Mouse (Mus musculus) cortical plate, adult 2 months (tissue): ENCODE results near the gene Fam19a3.

ENCODE experiments used
- CTCF ChIP-seq: fragments of 200-500 bp; IDR thresholded peaks from 2 replicates; pipeline ENCODE4 v1.5.1; 2011; ENCODE audit warnings: mild to moderate bottlenecking, control low read depth, low read length; ENCODE audit not compliant: insufficient read depth; ENCODE audit errors: extremely low read depth
- POLR2A ChIP-seq: fragments of 200-500 bp; IDR thresholded peaks from 2 replicates; pipeline ENCODE4 v1.6.1; 2011; ENCODE audit warnings: mild to moderate bottlenecking, low read length, control low read depth; ENCODE audit not compliant: insufficient read depth; ENCODE audit errors: extremely low read depth

DNA sequence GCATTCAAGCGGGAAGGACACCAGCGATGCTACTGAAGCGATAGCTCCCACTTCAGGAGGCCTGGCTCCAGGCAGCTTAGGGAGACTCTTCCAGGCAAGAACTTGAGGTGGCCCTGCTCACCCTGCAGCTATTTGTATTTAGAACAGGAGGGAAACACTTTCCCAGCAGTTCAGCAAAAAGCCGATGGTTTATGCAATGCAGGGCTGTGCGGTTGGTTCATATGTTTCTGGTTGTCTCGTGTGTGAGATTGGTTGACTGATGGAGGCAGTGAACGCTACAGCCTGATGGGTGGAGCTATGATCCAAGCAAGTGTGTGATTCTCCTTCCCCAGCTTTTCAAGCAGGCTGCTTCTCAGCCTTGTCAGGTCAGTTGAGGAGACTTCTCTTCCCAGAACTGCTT lies 47.0 kb downstream of the Fam19a3 start:
- TF ChIP-seq CTCF: no peak
- TF ChIP-seq POLR2A: no peak
